In genomic region chr4:109115742-109116141, GRCm38 (mm10) we compare ENCODE assay signal across 16 mouse cellular contexts.
DNase-seq lines count a peak whose midpoint lies in the region; ATAC-seq and TF ChIP-seq lines count a peak whose summit lies in the region.
"Had no signal": no experiment of that assay in that cellular context is flagged by ENCODE, and none has a peak within 500 bp of the region (broad histone marks: within the 10 kb centered on the region; RNA-seq: fewer than 3 reads in every experiment).

No protein-coding gene starts in this region.

- H3K79me2 ChIP-seq in heart, adult 2 months (replicated peaks; ENCODE audit: control insufficient read depth, insufficient read depth, low read length): peaks cover 3% of the 10 kb centered on the region

- peaks cover 22% of the 10 kb centered on the region for H3K4me1 ChIP-seq in heart, adult 2 months (ENCODE audit: control insufficient read depth, insufficient read depth, low read length)
- H3K4me1 ChIP-seq in kidney, embryonic 14.5 days (ENCODE audit: control insufficient read depth, insufficient read depth, low read length): peaks cover 9% of the 10 kb centered on the region; the same call in 1 of the 2 replicates

- intact Hi-C loops in heart, adult 2 months (cut with DNase I): no loop called here

- no peaks in the 10 kb centered on the region for H3K9me3 ChIP-seq in kidney, embryonic 14.5 days (ENCODE audit: control insufficient read depth, low read length)
- H3K9me3 ChIP-seq: embryonic facial prominence, embryonic 12.5 days; G1E; hindbrain, embryonic 12.5 days; limb, embryonic 15.5 days; neural tube, embryonic 13.5 days had no signal

- H3K36me3 ChIP-seq in heart, adult 2 months (ENCODE audit: control insufficient read depth, insufficient read depth, low read length): peaks cover 42% of the 10 kb centered on the region
- no peaks in the 10 kb centered on the region for H3K36me3 ChIP-seq in kidney, embryonic 14.5 days (ENCODE audit: control insufficient read depth, insufficient read depth, low read length)
- H3K36me3 ChIP-seq: embryonic facial prominence, embryonic 12.5 days; hindbrain, embryonic 12.5 days; limb, embryonic 15.5 days; neural tube, embryonic 13.5 days had no signal

- no peak for DNase-seq in heart, adult 2 months
- DNase-seq in heart, adult 9 months (ENCODE audit: low spot score in 2 of 2): no peak
- DNase-seq in kidney, postnatal 14 days: peak; percentile 54
- DNase-seq in 3T3-L1 (ENCODE audit: low read depth, low spot score): peak; percentile 41
- peak; percentile 84 for DNase-seq in NIH3T3 (ENCODE audit: low read depth)
- DNase-seq in thymus, postnatal 36 days: no peak
- DNase-seq: cerebellum, adult 8-10 months; layer of hippocampus, postnatal 36 days; right cerebral cortex, postnatal 14 days had no signal

- H3K27ac ChIP-seq in heart, adult 2 months: peak overlapping the region; percentile 97
- H3K27ac ChIP-seq in kidney, embryonic 14.5 days (ENCODE audit: low read depth, low read length): no peak overlapping the region
- H3K27ac ChIP-seq: embryonic facial prominence, embryonic 12.5 days; hindbrain, embryonic 12.5 days; limb, embryonic 15.5 days; neural tube, embryonic 13.5 days had no signal

- H3K27me3 ChIP-seq in heart, adult 2 months (ENCODE audit: control insufficient read depth, insufficient read depth, low read length): no peaks in the 10 kb centered on the region
- H3K27me3 ChIP-seq in kidney, embryonic 14.5 days (ENCODE audit: control insufficient read depth, insufficient read depth, low read length): no peaks in the 10 kb centered on the region
- H3K27me3 ChIP-seq: embryonic facial prominence, embryonic 12.5 days; hindbrain, embryonic 12.5 days; limb, embryonic 15.5 days; neural tube, embryonic 13.5 days had no signal

- H3K4me2 ChIP-seq in kidney, embryonic 14.5 days (replicated peaks; ENCODE audit: low read depth, low read length): no peak overlapping the region
- H3K4me2 ChIP-seq: hindbrain, embryonic 12.5 days; neural tube, embryonic 13.5 days had no signal

- ATAC-seq in kidney, embryonic 14.5 days (ENCODE audit: low FRiP score, low TSS enrichment): no peak
- ATAC-seq: inflammation-experienced regulatory T-cells, adult 6 months had no signal

- H3K9ac ChIP-seq in heart, adult 2 months (ENCODE audit: low read depth, low read length): 0 out of 2 replicates have a peak overlapping the region, but pooled peaks have one; percentile 17
- no peak overlapping the region for H3K9ac ChIP-seq in kidney, embryonic 14.5 days (ENCODE audit: low read depth, low read length)
- H3K9ac ChIP-seq: embryonic facial prominence, embryonic 12.5 days; hindbrain, embryonic 12.5 days; limb, embryonic 15.5 days; neural tube, embryonic 13.5 days had no signal

- no peak overlapping the region for H3K4me3 ChIP-seq in heart, adult 2 months
- H3K4me3 ChIP-seq in kidney, embryonic 14.5 days (ENCODE audit: low read length): no peak overlapping the region
- H3K4me3 ChIP-seq: embryonic facial prominence, embryonic 12.5 days; hindbrain, embryonic 12.5 days; neural tube, embryonic 13.5 days had no signal

- TF ChIP-seq EP300 in heart, adult 2 months (IDR thresholded peaks at IDR 0.05; ENCODE audit: insufficient read depth, low read depth, low read length): no peak

- no peak for TF ChIP-seq POLR2A in heart, adult 2 months (IDR thresholded peaks at IDR 0.05; ENCODE audit: insufficient read depth, low read depth, low read length)

- TF ChIP-seq CTCF in heart, adult 2 months (IDR thresholded peaks at IDR 0.05): no peak

- WGBS in heart, adult 2 months: 25% methylated on average over 1 of the region's 1 CpGs
- 13% methylated on average over 1 of the region's 1 CpGs for WGBS in kidney, embryonic 14.5 days

Comparison
In these comparisons a context has a peak if more than half of its experiments do, and no peak if none do; other contexts are left out.
1. DNase-seq: peak in kidney, postnatal 14 days (single experiment), 3T3-L1 (single experiment) and NIH3T3 (single experiment); none in heart, adult 2 months (0 of 2), heart, adult 9 months (0 of 2) and thymus, postnatal 36 days (0 of 2).